Mouse (Mus musculus) testis, adult 10 weeks (tissue): Measurements from ENCODE around the gene Cep78. TPM values are rescaled to one million over a fixed set of nuclear protein-coding genes. Genes with fewer than 3 reads are reported as not detected.

Experiments used
- polyA plus RNA-seq: library from polyadenylated mRNA; stranded (reverse); fragments of 350-450 nt; fragmentation: Illumina TruSeq; extraction: RNeasy Lipid Tissue Mini Kit (QIAGEN cat#74804); gene quantifications from one replicate; pipeline ENCODE4 v1.2.3, GENCODE M21; 2014; ENCODE audit warnings: low read depth, low replicate concordance

Cep78 gene
- polyA plus RNA-seq: 14.8 TPM

DNA sequence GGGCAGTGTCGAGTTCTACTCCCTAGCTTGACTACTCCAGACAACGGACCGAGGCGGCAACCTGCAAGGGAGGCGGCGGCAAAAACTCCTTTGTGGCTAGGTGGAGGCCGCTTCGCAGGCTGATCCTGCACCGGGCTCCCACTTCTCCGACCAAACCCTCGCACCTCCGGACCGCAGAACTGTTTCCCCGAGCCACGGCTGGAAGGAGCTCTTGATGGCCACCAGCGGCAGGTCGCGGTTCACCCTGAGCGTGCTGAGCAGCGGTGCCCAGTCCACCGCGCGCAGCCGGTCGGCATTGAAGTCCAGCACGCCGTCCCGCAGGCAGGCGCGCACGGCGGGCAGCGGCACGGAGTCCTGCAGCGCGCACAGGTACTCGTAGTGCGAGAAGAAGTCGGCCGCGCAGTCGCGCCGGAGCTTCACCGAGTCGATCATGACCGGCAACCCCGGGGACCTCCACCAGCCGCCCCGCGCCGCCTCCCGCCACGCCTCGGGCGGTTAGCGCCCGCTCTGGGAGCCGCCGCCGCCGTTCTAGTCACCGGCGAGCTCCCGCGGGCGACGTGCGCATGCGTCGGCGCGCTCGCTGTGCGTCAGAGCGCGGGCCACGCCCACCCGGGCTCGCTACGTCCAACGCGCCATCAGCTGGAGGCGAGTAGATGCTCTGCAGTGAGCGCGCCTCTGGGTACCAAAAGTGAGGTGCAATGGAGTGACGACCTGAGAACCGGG, at the start of gene Cep78:
Cep78 (minus strand) TSS at position 541 of the 723 bp plus-strand sequence.

DNA sequence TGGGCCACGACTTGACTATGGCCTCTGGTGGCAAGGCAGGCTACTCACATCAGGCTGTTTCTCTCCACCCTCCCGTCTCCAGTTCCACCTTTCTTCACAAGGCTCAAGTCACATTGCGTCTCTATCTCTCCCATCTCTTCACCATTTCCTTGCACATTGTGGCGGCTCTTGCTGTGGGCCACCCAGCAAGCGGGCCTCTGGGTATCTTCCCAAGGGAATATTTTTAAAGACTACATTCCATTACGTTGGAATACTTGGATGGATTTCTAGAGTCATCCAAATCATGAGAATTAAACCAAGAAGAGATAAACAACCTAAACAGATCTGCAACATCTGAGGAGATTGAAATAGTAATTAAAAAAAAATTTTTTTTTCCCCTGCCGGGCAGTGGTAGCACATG, 37.6 kb downstream of the Cep78 start, which contains the start of gene Psat1:
Psat1 (minus strand) TSS at position 101 of the 400 bp plus-strand sequence.

Other genes with a start within 250 kb of the Cep78 start
- gene Psat1, start 37.7 kb downstream of the Cep78 start, polyA plus RNA-seq: 17.2 TPM
- 10.7 TPM for gene Gnaq, start 147.8 kb upstream of the Cep78 start, polyA plus RNA-seq